Mouse (Mus musculus): Measurements from ENCODE around the gene Thoc5. TPM values are rescaled to one million over a fixed set of nuclear protein-coding genes. Genes with fewer than 3 reads are reported as not detected.

Thoc5 gene
- total RNA-seq, 1 experiment = 47.5 TPM

DNA sequence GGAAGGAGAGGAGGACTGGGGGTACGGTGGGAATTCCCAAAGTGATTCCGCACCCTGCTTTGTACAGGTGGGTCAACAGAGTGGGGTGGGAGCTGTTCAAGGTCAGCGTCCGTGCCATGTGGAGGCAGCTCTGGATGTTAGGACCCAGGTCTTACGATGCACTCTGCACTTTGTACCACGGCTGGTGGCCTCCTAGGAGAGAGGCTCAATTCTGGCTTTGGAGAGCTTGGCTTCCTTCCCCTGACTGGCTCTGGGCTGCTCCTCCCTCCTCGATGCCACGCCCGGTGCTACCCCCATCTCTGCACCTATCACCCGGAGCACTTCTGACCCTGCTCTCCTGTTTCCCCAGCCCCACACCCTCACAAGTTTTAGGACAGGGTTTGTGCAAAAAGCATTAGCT lies 20.6 kb upstream of the Thoc5 start:
- DNase-seq (ENCODE audit: low read depth, low spot score) = no peak
- Histone ChIP-seq H3K4me1 (ENCODE audit: control insufficient read depth in 2 of 2, insufficient read depth in 2 of 2, low read length in 2 of 2, poor library complexity in 1 of 2) (peaks cover 6% of the 10 kb centered on the region in 2 experiments; a peak in 3 of 4 replicates), H3K4me3 (ENCODE audit: insufficient read depth in 1 of 2, low read depth in 1 of 2, low read length in 2 of 2, poor library complexity in 1 of 2, severe bottlenecking in 1 of 2) (peak overlapping the region; percentile 88 to 92), H3K36me3 (ENCODE audit: control insufficient read depth, insufficient read depth, low read length, poor library complexity, severe bottlenecking) (peaks cover 10% of the 10 kb centered on the region; the same call in 1 of the 2 replicates), H3K9ac (ENCODE audit: insufficient read depth, low read depth, low read length, poor library complexity, severe bottlenecking) (peak overlapping the region; percentile 72), H3K27ac (ENCODE audit: insufficient read depth, low read depth, low read length, poor library complexity, severe bottlenecking) (peak overlapping the region; percentile 51; the same call in 1 of the 2 replicates), H3K9me3 (ENCODE audit: control insufficient read depth, insufficient read depth, low read depth, low read length) (no peaks in the 10 kb centered on the region)
- in situ Hi-C loops (cut with MboI; ENCODE audit: low sequenced_read_pairs in 2 of 2, unreplicated experiment in 2 of 2) = no loop called here
- TF ChIP-seq MAFK (IDR thresholded peaks at IDR 0.05; ENCODE audit: insufficient read depth, low read depth, low read length) (no peak), ZNF384 (IDR thresholded peaks at IDR 0.05; ENCODE audit: low read depth, low read length) (no peak), CHD2 (IDR thresholded peaks at IDR 0.05; ENCODE audit: low read depth, low read length) (no peak), ZC3H11A (IDR thresholded peaks at IDR 0.05; ENCODE audit: borderline replicate concordance, low read depth, low read length) (no peak), HCFC1 (IDR thresholded peaks at IDR 0.05; ENCODE audit: borderline replicate concordance, insufficient read depth, low read length) (no peak)

DNA sequence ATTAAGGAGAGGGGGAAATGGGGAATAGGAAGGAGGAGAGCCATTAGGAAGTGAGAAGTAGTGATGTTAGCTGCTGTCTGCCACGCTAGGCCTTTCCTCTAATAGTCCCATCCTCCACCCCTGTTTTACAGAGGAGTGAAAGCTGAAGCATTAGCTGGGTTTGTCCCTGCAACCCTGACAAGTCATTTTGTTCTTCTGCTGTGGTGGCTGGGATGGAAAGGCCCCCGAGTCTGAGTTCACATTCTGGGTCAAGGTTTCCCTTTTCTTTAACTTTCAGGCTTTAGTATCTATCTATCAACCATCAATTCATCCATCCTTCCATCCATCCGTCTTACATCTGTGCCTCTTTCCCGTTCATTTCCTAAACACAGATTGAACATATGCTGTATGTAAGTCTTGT lies 14.0 kb upstream of the Thoc5 start:
- no peak for DNase-seq (ENCODE audit: low read depth, low spot score)
- in situ Hi-C loops (cut with MboI; ENCODE audit: low sequenced_read_pairs in 2 of 2, unreplicated experiment in 2 of 2) = no loop called here
- no peaks in the 10 kb centered on the region for H3K9me3 ChIP-seq (ENCODE audit: control insufficient read depth, insufficient read depth, low read depth, low read length)
- peaks cover 7 to 23% of the 10 kb centered on the region in 2 experiments for H3K4me1 ChIP-seq (ENCODE audit: control insufficient read depth in 2 of 2, insufficient read depth in 2 of 2, low read length in 2 of 2, poor library complexity in 1 of 2)
- no peak overlapping the region for H3K4me3 ChIP-seq (ENCODE audit: insufficient read depth in 1 of 2, low read depth in 1 of 2, low read length in 2 of 2, poor library complexity in 1 of 2, severe bottlenecking in 1 of 2)
- no peak overlapping the region for H3K27ac ChIP-seq (ENCODE audit: insufficient read depth, low read depth, low read length, poor library complexity, severe bottlenecking)
- no peak for TF ChIP-seq ZNF384 (IDR thresholded peaks at IDR 0.05; ENCODE audit: low read depth, low read length)
- TF ChIP-seq HCFC1 (IDR thresholded peaks at IDR 0.05; ENCODE audit: borderline replicate concordance, insufficient read depth, low read length) = no peak
- no peak for TF ChIP-seq ZC3H11A (IDR thresholded peaks at IDR 0.05; ENCODE audit: borderline replicate concordance, low read depth, low read length)
- no peak for TF ChIP-seq CHD2 (IDR thresholded peaks at IDR 0.05; ENCODE audit: low read depth, low read length)
- TF ChIP-seq MAFK (IDR thresholded peaks at IDR 0.05; ENCODE audit: insufficient read depth, low read depth, low read length) = no peak
- H3K36me3 ChIP-seq (ENCODE audit: control insufficient read depth, insufficient read depth, low read length, poor library complexity, severe bottlenecking) = peaks cover 19% of the 10 kb centered on the region; the same call in 1 of the 2 replicates
- no peak overlapping the region for H3K9ac ChIP-seq (ENCODE audit: insufficient read depth, low read depth, low read length, poor library complexity, severe bottlenecking)

DNA sequence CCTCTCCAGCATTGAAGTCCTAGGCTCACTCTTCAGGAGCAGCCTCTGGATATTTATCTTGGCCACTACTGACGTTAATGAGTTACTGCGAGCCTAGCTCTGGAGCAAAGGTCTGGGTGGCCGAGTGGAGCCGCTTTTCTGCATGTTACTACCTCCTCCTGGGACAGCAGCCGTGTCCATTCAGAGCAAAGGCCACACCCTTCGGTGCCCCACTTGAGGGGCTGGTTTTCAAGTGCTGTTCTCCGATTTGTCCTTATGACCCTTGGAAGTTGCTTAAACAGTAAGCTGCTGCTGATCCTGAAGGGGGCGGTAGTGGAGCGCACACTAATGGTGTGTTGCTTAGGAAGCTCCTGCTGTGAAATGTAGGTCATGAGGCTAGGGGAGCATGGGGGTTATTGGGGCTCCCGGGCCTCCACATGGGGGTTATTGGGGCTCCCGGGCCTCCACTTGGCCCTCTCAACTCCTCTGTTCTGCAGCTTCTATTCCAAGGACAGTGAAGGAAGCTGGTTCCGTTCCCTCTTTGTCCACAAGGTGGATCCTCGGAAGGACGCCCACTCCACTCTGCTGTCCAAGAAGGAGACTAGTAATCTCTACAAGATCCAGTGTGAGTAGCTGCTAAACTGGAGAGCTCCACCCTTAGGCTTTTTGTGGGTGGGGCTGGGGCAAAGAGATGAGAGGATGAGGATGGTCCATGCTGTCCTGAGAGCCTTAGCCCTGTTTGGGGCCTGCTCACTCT lies 12.1 kb upstream of the Thoc5 start:
- peaks cover 16% of the 10 kb centered on the region for H3K36me3 ChIP-seq (ENCODE audit: control insufficient read depth, insufficient read depth, low read length, poor library complexity, severe bottlenecking)
- DNase-seq (ENCODE audit: low read depth, low spot score) = no peak
- peak overlapping the region; percentile 35; the same call in 1 of the 2 replicates for H3K9ac ChIP-seq (ENCODE audit: insufficient read depth, low read depth, low read length, poor library complexity, severe bottlenecking)
- in situ Hi-C loops (cut with MboI; ENCODE audit: low sequenced_read_pairs in 2 of 2, unreplicated experiment in 2 of 2) = no loop called here
- H3K27ac ChIP-seq (ENCODE audit: insufficient read depth, low read depth, low read length, poor library complexity, severe bottlenecking) = peak overlapping the region; percentile 62; the same call in 1 of the 2 replicates
- peak overlapping the region; percentile 3 to 32; a peak in 1 of 4 replicates for H3K4me3 ChIP-seq (ENCODE audit: insufficient read depth in 1 of 2, low read depth in 1 of 2, low read length in 2 of 2, poor library complexity in 1 of 2, severe bottlenecking in 1 of 2)
- TF ChIP-seq CHD2 (IDR thresholded peaks at IDR 0.05; ENCODE audit: low read depth, low read length) = no peak
- TF ChIP-seq ZNF384 (IDR thresholded peaks at IDR 0.05; ENCODE audit: low read depth, low read length) = no peak
- no peak for TF ChIP-seq ZC3H11A (IDR thresholded peaks at IDR 0.05; ENCODE audit: borderline replicate concordance, low read depth, low read length)
- no peak for TF ChIP-seq HCFC1 (IDR thresholded peaks at IDR 0.05; ENCODE audit: borderline replicate concordance, insufficient read depth, low read length)
- TF ChIP-seq MAFK (IDR thresholded peaks at IDR 0.05; ENCODE audit: insufficient read depth, low read depth, low read length) = no peak
- no peaks in the 10 kb centered on the region for H3K9me3 ChIP-seq (ENCODE audit: control insufficient read depth, insufficient read depth, low read depth, low read length)
- H3K4me1 ChIP-seq (ENCODE audit: control insufficient read depth in 2 of 2, insufficient read depth in 2 of 2, low read length in 2 of 2, poor library complexity in 1 of 2) = peaks cover 7 to 23% of the 10 kb centered on the region in 2 experiments

DNA sequence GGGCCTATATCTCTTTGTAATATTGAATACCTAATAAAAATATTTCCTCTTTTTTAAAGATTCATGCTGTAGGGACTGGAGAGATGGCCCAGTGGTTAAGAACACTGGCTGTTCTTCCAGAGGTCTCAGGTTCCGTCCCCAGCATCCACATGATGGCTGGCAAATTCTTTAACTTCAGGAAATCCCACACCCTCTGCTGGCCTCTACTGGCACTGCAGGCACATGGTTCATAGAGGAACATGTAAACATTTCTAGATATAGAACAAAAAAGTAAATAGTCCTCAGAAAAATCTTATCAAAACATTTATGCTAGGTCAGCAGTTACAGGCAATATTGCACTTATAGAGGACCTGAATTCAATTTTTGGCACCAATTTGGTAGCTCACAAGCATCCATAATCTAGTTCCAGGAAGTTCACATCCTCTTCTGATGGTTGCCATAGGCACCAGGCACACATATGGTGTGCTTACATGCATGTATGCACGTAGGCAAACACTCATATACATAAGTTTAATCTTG lies 9.7 kb upstream of the Thoc5 start:
- H3K36me3 ChIP-seq (ENCODE audit: control insufficient read depth, insufficient read depth, low read length, poor library complexity, severe bottlenecking) = peaks cover 38% of the 10 kb centered on the region
- in situ Hi-C loops (cut with MboI; ENCODE audit: low sequenced_read_pairs in 2 of 2, unreplicated experiment in 2 of 2) = no loop called here
- peaks cover 4 to 16% of the 10 kb centered on the region in 2 experiments for H3K4me1 ChIP-seq (ENCODE audit: control insufficient read depth in 2 of 2, insufficient read depth in 2 of 2, low read length in 2 of 2, poor library complexity in 1 of 2)

More for the DNA sequence above, 9.7 kb upstream of the Thoc5 start:
- TF ChIP-seq CHD2 (IDR thresholded peaks at IDR 0.05; ENCODE audit: low read depth, low read length) (no peak), MAFK (IDR thresholded peaks at IDR 0.05; ENCODE audit: insufficient read depth, low read depth, low read length) (peak; percentile 67; the same call in 1 of the 2 replicates)
- DNase-seq (ENCODE audit: low read depth, low spot score) = no peak
- H3K9ac ChIP-seq (ENCODE audit: insufficient read depth, low read depth, low read length, poor library complexity, severe bottlenecking) = no peak overlapping the region
- H3K27ac ChIP-seq (ENCODE audit: insufficient read depth, low read depth, low read length, poor library complexity, severe bottlenecking) = no peak overlapping the region
- H3K4me3 ChIP-seq (ENCODE audit: insufficient read depth in 1 of 2, low read depth in 1 of 2, low read length in 2 of 2, poor library complexity in 1 of 2, severe bottlenecking in 1 of 2) = no peak overlapping the region
- H3K9me3 ChIP-seq (ENCODE audit: control insufficient read depth, insufficient read depth, low read depth, low read length) = no peaks in the 10 kb centered on the region

Data from ES-E14 (cell line).